Mouse (Mus musculus): Measurements from ENCODE around the gene 2610001J05Rik. TPM values are rescaled to one million over a fixed set of nuclear protein-coding genes. Genes with fewer than 3 reads are reported as not detected.
A peak's percentile ranks its signal among the peaks of the same experiment; 100 is the strongest.

Gene 2610001J05Rik
- polyA plus RNA-seq (2015; fragmentation: Nextera tagmentation; extraction: Ambion mirVana) = 92.0 and 92.6 TPM in 2 replicates

- Histone ChIP-seq H3K9me3 (no peaks in the 10 kb centered on the region), H3K4me3 (replicated peaks) (peak within 1 kb of the TSS; percentile 64), H3K36me3 (no peaks in the 10 kb centered on the region), H3K9ac (replicated peaks) (peak within 1 kb of the TSS; percentile 72), H3K4me1 (replicated peaks) (peaks cover 7% of the 10 kb centered on the region), H3K27ac (peak within 1 kb of the TSS; percentile 73), H3K27me3 (no peaks in the 10 kb centered on the region), H3K4me2 (replicated peaks) (peak within 1 kb of the TSS; percentile 66)
- ATAC-seq = peak; percentile 100
- 2% methylated on average over 19 of the region's 19 CpGs for WGBS
These were observed at the start of gene 2610001J05Rik for GRCm38 (mm10) chr6:13870919-13871624. TSS of gene 2610001J05Rik (minus strand) at chr6:13871518.

GRCm38 (mm10) chr6:13909762-13910537 lies 38.6 kb upstream of the 2610001J05Rik start:
- Histone ChIP-seq H3K27me3 (no peaks in the 10 kb centered on the region), H3K4me1 (replicated peaks) (no peaks in the 10 kb centered on the region), H3K9ac (replicated peaks) (no peak overlapping the region), H3K36me3 (no peaks in the 10 kb centered on the region), H3K4me2 (replicated peaks) (no peak overlapping the region), H3K9me3 (no peaks in the 10 kb centered on the region), H3K4me3 (replicated peaks) (no peak overlapping the region), H3K27ac (no peak overlapping the region)
- WGBS = 92% methylated on average over 10 of the region's 10 CpGs
- ATAC-seq = no peak

GRCm38 (mm10) chr6:13902941-13903627 lies 31.8 kb upstream of the 2610001J05Rik start:
- Histone ChIP-seq H3K27ac (no peak overlapping the region), H3K9ac (replicated peaks) (no peak overlapping the region), H3K36me3 (no peaks in the 10 kb centered on the region), H3K4me1 (replicated peaks) (no peaks in the 10 kb centered on the region), H3K4me2 (replicated peaks) (no peak overlapping the region), H3K9me3 (no peaks in the 10 kb centered on the region), H3K4me3 (replicated peaks) (no peak overlapping the region), H3K27me3 (no peaks in the 10 kb centered on the region)
- ATAC-seq = no peak
- WGBS = 85% methylated on average over 5 of the region's 5 CpGs

GRCm38 (mm10) chr6:13884877-13885592 lies 13.7 kb upstream of the 2610001J05Rik start:
- 89% methylated on average over 3 of the region's 3 CpGs for WGBS
- Histone ChIP-seq H3K4me1 (replicated peaks) (no peaks in the 10 kb centered on the region), H3K27ac (no peak overlapping the region), H3K4me2 (replicated peaks) (no peak overlapping the region), H3K9me3 (no peaks in the 10 kb centered on the region), H3K36me3 (no peaks in the 10 kb centered on the region), H3K9ac (replicated peaks) (no peak overlapping the region), H3K4me3 (replicated peaks) (no peak overlapping the region), H3K27me3 (no peaks in the 10 kb centered on the region)
- no peak for ATAC-seq

- no peaks in the 10 kb centered on the region for H3K9me3 ChIP-seq
- ATAC-seq = no peak
- H3K4me1 ChIP-seq (replicated peaks) = no peaks in the 10 kb centered on the region
- H3K4me2 ChIP-seq (replicated peaks) = no peak overlapping the region
- no peak overlapping the region for H3K9ac ChIP-seq (replicated peaks)
- H3K4me3 ChIP-seq (replicated peaks) = no peak overlapping the region
- H3K27me3 ChIP-seq = no peaks in the 10 kb centered on the region
- no peaks in the 10 kb centered on the region for H3K36me3 ChIP-seq
- no peak overlapping the region for H3K27ac ChIP-seq
These were observed 11.6 kb upstream of the 2610001J05Rik start for GRCm38 (mm10) chr6:13882919-13883318.

- no peak overlapping the region for H3K27ac ChIP-seq
- no peak overlapping the region for H3K4me2 ChIP-seq (replicated peaks)
- H3K9me3 ChIP-seq = no peaks in the 10 kb centered on the region
- H3K27me3 ChIP-seq = no peaks in the 10 kb centered on the region
- WGBS = 93% methylated on average over 2 of the region's 2 CpGs
- H3K4me3 ChIP-seq (replicated peaks) = no peak overlapping the region
- ATAC-seq = no peak
- peaks cover 7% of the 10 kb centered on the region for H3K4me1 ChIP-seq (replicated peaks)
- H3K36me3 ChIP-seq = no peaks in the 10 kb centered on the region
- no peak overlapping the region for H3K9ac ChIP-seq (replicated peaks)
These were observed 2.6 kb upstream of the 2610001J05Rik start for GRCm38 (mm10) chr6:13873959-13874358.

GRCm38 (mm10) chr6:13872076-13872475 lies 758 bp upstream of the 2610001J05Rik start:
- H3K27ac ChIP-seq = no peak overlapping the region
- peak overlapping the region; percentile 64; the same call in 1 of the 2 replicates for H3K4me3 ChIP-seq (replicated peaks)
- H3K36me3 ChIP-seq = no peaks in the 10 kb centered on the region
- 88% methylated on average over 7 of the region's 7 CpGs for WGBS
- no peaks in the 10 kb centered on the region for H3K9me3 ChIP-seq
- ATAC-seq = no peak
- peaks cover 7% of the 10 kb centered on the region for H3K4me1 ChIP-seq (replicated peaks)
- peak overlapping the region; percentile 56; the same call in 1 of the 2 replicates for H3K4me2 ChIP-seq (replicated peaks)
- H3K9ac ChIP-seq (replicated peaks) = peak overlapping the region; percentile 54; the same call in 1 of the 2 replicates
- H3K27me3 ChIP-seq = no peaks in the 10 kb centered on the region

- ATAC-seq = peak; percentile 81
- H3K4me2 ChIP-seq (replicated peaks) = peak overlapping the region; percentile 56
These were observed 274 bp upstream of the 2610001J05Rik start for GRCm38 (mm10) chr6:13871625-13871958.

GRCm38 (mm10) chr6:13870289-13870741 lies 1.0 kb downstream of the 2610001J05Rik start:
- no peaks in the 10 kb centered on the region for H3K9me3 ChIP-seq
- H3K27ac ChIP-seq = no peak overlapping the region
- peak overlapping the region; percentile 61; the same call in 1 of the 2 replicates for H3K9ac ChIP-seq (replicated peaks)
- peak overlapping the region; percentile 64 for H3K4me3 ChIP-seq (replicated peaks)
- no peaks in the 10 kb centered on the region for H3K36me3 ChIP-seq
- H3K4me2 ChIP-seq (replicated peaks) = peak overlapping the region; percentile 66
- ATAC-seq = peak; percentile 32; the same call in 1 of the 2 replicates
- H3K4me1 ChIP-seq (replicated peaks) = peaks cover 7% of the 10 kb centered on the region
- H3K27me3 ChIP-seq = no peaks in the 10 kb centered on the region
- 20% methylated on average over 12 of the region's 12 CpGs for WGBS

More at GRCm38 (mm10) chr6:13871625-13871958, 274 bp upstream of the 2610001J05Rik start:
- no peaks in the 10 kb centered on the region for H3K9me3 ChIP-seq
- H3K36me3 ChIP-seq = no peaks in the 10 kb centered on the region
- WGBS = 2% methylated on average over 7 of the region's 7 CpGs
- H3K27me3 ChIP-seq = no peaks in the 10 kb centered on the region
- H3K9ac ChIP-seq (replicated peaks) = peak overlapping the region; percentile 54; the same call in 1 of the 2 replicates
- peaks cover 7% of the 10 kb centered on the region for H3K4me1 ChIP-seq (replicated peaks)
- H3K4me3 ChIP-seq (replicated peaks) = peak overlapping the region; percentile 64
- H3K27ac ChIP-seq = 0 out of 2 replicates have a peak overlapping the region, but pooled peaks have one; percentile 51

GRCm38 (mm10) chr6:13860596-13860995 lies 10.7 kb downstream of the 2610001J05Rik start:
- H3K9ac ChIP-seq (replicated peaks) = no peak overlapping the region
- no peaks in the 10 kb centered on the region for H3K4me1 ChIP-seq (replicated peaks)
- no peak overlapping the region for H3K27ac ChIP-seq
- H3K9me3 ChIP-seq = no peaks in the 10 kb centered on the region
- no peak for ATAC-seq
- 88% methylated on average over 1 of the region's 1 CpGs for WGBS
- no peak overlapping the region for H3K4me2 ChIP-seq (replicated peaks)
- no peaks in the 10 kb centered on the region for H3K27me3 ChIP-seq
- no peaks in the 10 kb centered on the region for H3K36me3 ChIP-seq
- H3K4me3 ChIP-seq (replicated peaks) = no peak overlapping the region

GRCm38 (mm10) chr6:13859877-13860585 lies 11.3 kb downstream of the 2610001J05Rik start:
- no peak for ATAC-seq
- H3K4me2 ChIP-seq (replicated peaks) = no peak overlapping the region

More at GRCm38 (mm10) chr6:13859877-13860585, 11.3 kb downstream of the 2610001J05Rik start:
- Histone ChIP-seq H3K4me1 (replicated peaks) (no peaks in the 10 kb centered on the region), H3K9ac (replicated peaks) (no peak overlapping the region), H3K36me3 (no peaks in the 10 kb centered on the region), H3K27me3 (no peaks in the 10 kb centered on the region), H3K9me3 (no peaks in the 10 kb centered on the region), H3K27ac (no peak overlapping the region), H3K4me3 (replicated peaks) (no peak overlapping the region)
- WGBS = 92% methylated on average over 6 of the region's 6 CpGs
